Mouse (Mus musculus) cerebellum, adult 2 months (tissue): Measurements from ENCODE around the gene H60b. TPM values are rescaled to one million over a fixed set of nuclear protein-coding genes. Genes with fewer than 3 reads are reported as not detected.
"Not testable (repeated sequence)": the region's sequence is repeated elsewhere in the genome, so short reads cannot be mapped to it uniquely, and the experiment has no call there.

Experiments used
- DNase-seq, 2 experiments: peaks; one replicate each; pipeline ENCODE4 v3.0.0; 2021
- H3K27ac ChIP-seq: fragments of 200-500 bp; 2 replicates; pipeline ENCODE4 v1.5.1; 2012; ENCODE audit warnings: low read length, control low read depth, inconsistent platforms; ENCODE audit not compliant: insufficient read depth
- H3K27me3 ChIP-seq: fragments of 200-500 bp; 2 replicates; pipeline ENCODE4 v1.6.1; 2012; ENCODE audit warnings: inconsistent platforms, mild to moderate bottlenecking, low read length, moderate library complexity; ENCODE audit not compliant: control insufficient read depth, insufficient read depth
- H3K4me1 ChIP-seq: fragments of 200-500 bp; 2 replicates; pipeline ENCODE4 v1.6.1; 2011; ENCODE audit warnings: low read length; ENCODE audit not compliant: control insufficient read depth, insufficient read depth
- H3K4me3 ChIP-seq: fragments of 200-500 bp; replicated peaks from 2 replicates; pipeline ENCODE3; 2011; ENCODE audit warnings: mild to moderate bottlenecking, low read depth, low read length, control low read depth; ENCODE audit not compliant: insufficient read depth
- CTCF ChIP-seq: fragments of 200-500 bp; IDR thresholded peaks from 2 replicates; pipeline ENCODE4 v1.5.1; 2011; ENCODE audit warnings: low read depth, mild to moderate bottlenecking, control low read depth, low read length, moderate library complexity, borderline replicate concordance; ENCODE audit not compliant: insufficient read depth
- POLR2A ChIP-seq: fragments of 200-500 bp; IDR thresholded peaks from 2 replicates; pipeline ENCODE4 v1.6.1; 2011; ENCODE audit warnings: low read length, control low read depth, borderline replicate concordance; ENCODE audit not compliant: insufficient read depth
- whole genome bisulfite sequencing: fragments of 180-500 bp; shearing (Covaris S2); methylation state at CpG from one replicate; pipeline ENCODE4 v1.1.7; 2018; 5-methylcytosine and 5-hydroxymethylcytosine counted together
- polyA plus RNA-seq: library from polyadenylated mRNA; depleted of rRNA; stranded (reverse); fragments of >200 nt; gene quantifications from 2 replicates; pipeline ENCODE4 v1.2.3, GENCODE M21; 2012

H60b gene
- polyA plus RNA-seq, 1 experiment = 0.38 TPM

- WGBS = under 1% methylated on average over 41 of the region's 41 CpGs
- no peak overlapping the region for H3K27ac ChIP-seq
- DNase-seq = no peak
- no peaks in the 10 kb centered on the region; the same call in 1 of the 2 replicates for H3K27me3 ChIP-seq
- H3K4me3 ChIP-seq = no peak overlapping the region
- TF ChIP-seq CTCF (no peak), POLR2A (no peak)
- no peaks in the 10 kb centered on the region for H3K4me1 ChIP-seq
These were observed 115.4 kb downstream of the H60b start for GRCm38 (mm10) chr10:22273684-22274305.

GRCm38 (mm10) chr10:22274445-22275057 lies 116.2 kb downstream of the H60b start:
- Histone ChIP-seq H3K4me3 (no peak overlapping the region), H3K4me1 (no peaks in the 10 kb centered on the region), H3K27ac (no peak overlapping the region), H3K27me3 (no peaks in the 10 kb centered on the region; the same call in 1 of the 2 replicates)
- WGBS = 19% methylated on average over 19 of the region's 19 CpGs
- no peak for DNase-seq
- TF ChIP-seq CTCF = no peak
- no peak for TF ChIP-seq POLR2A

- not testable (repeated sequence) for H3K27me3 ChIP-seq
- 92% methylated on average over 2 of the region's 2 CpGs for WGBS
These were observed 120.1 kb downstream of the H60b start for GRCm38 (mm10) chr10:22278468-22278867.

GRCm38 (mm10) chr10:22282816-22283215 lies 124.4 kb downstream of the H60b start:
- Histone ChIP-seq H3K27ac (no peak overlapping the region), H3K27me3 (no peaks in the 10 kb centered on the region), H3K4me3 (no peak overlapping the region), H3K4me1 (no peaks in the 10 kb centered on the region)
- WGBS = 60% methylated on average over 6 of the region's 6 CpGs
- TF ChIP-seq POLR2A = no peak
- TF ChIP-seq CTCF = no peak
- no peak for DNase-seq

More at GRCm38 (mm10) chr10:22278468-22278867, 120.1 kb downstream of the H60b start:
- not testable (repeated sequence) for H3K27ac ChIP-seq, H3K4me3 ChIP-seq, H3K4me1 ChIP-seq, DNase-seq

GRCm38 (mm10) chr10:22295676-22296075 lies 137.3 kb downstream of the H60b start:
- no peak overlapping the region for H3K27ac ChIP-seq
- no peaks in the 10 kb centered on the region for H3K4me1 ChIP-seq
- H3K4me3 ChIP-seq = no peak overlapping the region
- DNase-seq = no peak
- no peak for TF ChIP-seq POLR2A
- no peak for TF ChIP-seq CTCF
- H3K27me3 ChIP-seq = no peaks in the 10 kb centered on the region
- 17% methylated on average over 1 of the region's 1 CpGs for WGBS

GRCm38 (mm10) chr10:22297033-22297762 lies 138.8 kb downstream of the H60b start:
- Histone ChIP-seq H3K27me3 (no peaks in the 10 kb centered on the region), H3K4me3 (no peak overlapping the region), H3K27ac (no peak overlapping the region), H3K4me1 (no peaks in the 10 kb centered on the region)
- no peak for DNase-seq
- 80% methylated on average over 5 of the region's 5 CpGs for WGBS
- no peak for TF ChIP-seq CTCF
- no peak for TF ChIP-seq POLR2A

- TF ChIP-seq POLR2A = no peak
- no peak for TF ChIP-seq CTCF
- Histone ChIP-seq H3K27me3 (no peaks in the 10 kb centered on the region), H3K4me1 (no peaks in the 10 kb centered on the region), H3K27ac (no peak overlapping the region), H3K4me3 (no peak overlapping the region)
- 72% methylated on average over 8 of the region's 8 CpGs for WGBS
- no peak for DNase-seq
These were observed 139.5 kb downstream of the H60b start for GRCm38 (mm10) chr10:22297766-22298461.
